Mouse (Mus musculus) embryonic facial prominence, embryonic 13.5 days (tissue): ENCODE results near the gene Kmt2a. TPM values are rescaled to one million over a fixed set of nuclear protein-coding genes. Genes with fewer than 3 reads are reported as not detected.
"Not testable (repeated sequence)": the region's sequence is repeated elsewhere in the genome, so short reads cannot be mapped to it uniquely, and the experiment has no call there.

Experiments
- ATAC-seq: fragments of 200-750 bp; cut with Nextera tagmentation; 2 replicates; pipeline ENCODE4 v1.8.0; 2017; ENCODE audit warnings: low read depth; ENCODE audit not compliant: insufficient number of reproducible peaks, insufficient read depth, low FRiP score, low TSS enrichment
- H3K27ac ChIP-seq: fragments of 300-500 bp; sonication (generic); 2 replicates; pipeline ENCODE4 v1.5.1; 2015; ENCODE audit warnings: moderate library complexity, mild to moderate bottlenecking, inconsistent platforms
- H3K27me3 ChIP-seq: fragments of 300-500 bp; sonication (generic); 2 replicates; pipeline ENCODE4 v1.6.1; 2015; ENCODE audit warnings: mild to moderate bottlenecking, inconsistent platforms
- H3K36me3 ChIP-seq: fragments of 300-500 bp; sonication (generic); 2 replicates; pipeline ENCODE4 v1.6.1; 2015; ENCODE audit warnings: mild to moderate bottlenecking, inconsistent platforms
- H3K4me1 ChIP-seq: fragments of 300-500 bp; sonication (generic); 2 replicates; pipeline ENCODE4 v1.6.1; 2015; ENCODE audit warnings: inconsistent platforms
- H3K4me2 ChIP-seq: fragments of 300-500 bp; sonication (generic); 2 replicates; pipeline ENCODE4 v1.6.1; 2015; ENCODE audit warnings: moderate library complexity, mild to moderate bottlenecking, inconsistent platforms
- H3K4me3 ChIP-seq: fragments of 300-500 bp; sonication (generic); 2 replicates; pipeline ENCODE4 v1.5.1; 2015; ENCODE audit warnings: mild to moderate bottlenecking, inconsistent platforms
- H3K9ac ChIP-seq: fragments of 300-500 bp; sonication (generic); 2 replicates; pipeline ENCODE4 v1.6.1; 2015; ENCODE audit warnings: mild to moderate bottlenecking, inconsistent platforms
- H3K9me3 ChIP-seq: fragments of 300-500 bp; sonication (generic); 2 replicates; pipeline ENCODE4 v1.6.1; 2016; ENCODE audit warnings: inconsistent platforms
- WGBS: fragments of 180-500 bp; shearing (Covaris S2); methylation state at CpG from one replicate; pipeline ENCODE4 v1.1.7; 2015; ENCODE audit warnings: mixed read lengths; 5-methylcytosine and 5-hydroxymethylcytosine counted together
- polyA plus RNA-seq: library from polyadenylated mRNA; unstranded; fragments of >200 nt; fragmentation: Nextera tagmentation; extraction: Ambion mirVana; gene quantifications from 2 replicates; pipeline ENCODE4 v1.2.1, GENCODE M21; 2015

Kmt2a gene
- polyA plus RNA-seq, 1 experiment from 2014 or later, result 22.8 TPM

DNA sequence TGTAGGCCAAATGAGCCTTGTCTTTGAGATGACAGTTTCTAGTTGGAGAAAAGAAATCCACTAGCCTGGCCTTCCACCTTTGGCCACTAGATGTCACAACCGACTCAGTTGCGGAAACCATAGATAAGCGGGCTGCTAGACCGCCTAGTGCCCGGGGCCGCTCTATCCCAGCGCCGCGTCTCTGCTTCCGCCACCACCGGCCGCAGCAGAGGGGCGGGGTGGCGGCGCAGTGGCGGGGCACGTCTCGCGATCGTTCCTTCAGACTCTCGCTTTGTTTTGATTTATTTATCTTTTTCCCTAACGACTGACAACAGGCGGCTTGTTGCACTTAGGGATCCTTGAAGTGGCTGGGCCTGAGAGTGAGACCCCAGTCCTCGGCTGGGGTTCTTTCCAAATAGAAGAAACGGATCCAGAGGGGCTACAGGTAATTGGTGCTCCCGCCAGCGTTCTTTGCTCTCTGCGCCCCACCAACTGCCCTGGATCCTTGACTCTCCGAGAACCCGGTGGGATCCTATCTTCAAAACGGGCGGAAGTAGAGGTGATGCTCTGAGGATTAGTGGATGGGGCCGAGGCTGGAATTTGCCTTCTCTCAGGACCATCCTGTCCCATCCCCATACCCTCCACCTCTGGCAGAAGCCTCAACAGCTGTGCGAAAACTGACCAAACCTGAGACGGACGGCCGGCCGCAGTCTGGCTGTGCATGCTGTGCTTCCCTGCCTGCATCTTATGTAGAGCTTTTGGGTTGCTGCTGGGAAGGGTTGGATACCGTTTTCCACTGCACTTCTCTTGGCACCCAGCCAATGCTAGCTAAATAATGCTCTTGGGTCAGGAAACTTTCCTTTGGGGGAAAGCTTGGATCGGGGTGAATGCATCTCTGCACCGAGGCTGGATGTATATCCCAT lies 108.1 kb downstream of the Kmt2a start:
- Histone ChIP-seq H3K36me3 (peaks cover 25% of the 10 kb centered on the region), H3K4me1 (peaks cover 6% of the 10 kb centered on the region; the same call in 1 of the 2 replicates), H3K27me3 (no peaks in the 10 kb centered on the region), H3K27ac (peak overlapping the region; percentile 91), H3K4me2 (peak overlapping the region; percentile 85), H3K9me3 (no peaks in the 10 kb centered on the region), H3K9ac (peak overlapping the region; percentile 93), H3K4me3 (peak overlapping the region; percentile 79)
- WGBS, result under 1% methylated on average over 41 of the region's 41 CpGs
- peak; percentile 97 for ATAC-seq

DNA sequence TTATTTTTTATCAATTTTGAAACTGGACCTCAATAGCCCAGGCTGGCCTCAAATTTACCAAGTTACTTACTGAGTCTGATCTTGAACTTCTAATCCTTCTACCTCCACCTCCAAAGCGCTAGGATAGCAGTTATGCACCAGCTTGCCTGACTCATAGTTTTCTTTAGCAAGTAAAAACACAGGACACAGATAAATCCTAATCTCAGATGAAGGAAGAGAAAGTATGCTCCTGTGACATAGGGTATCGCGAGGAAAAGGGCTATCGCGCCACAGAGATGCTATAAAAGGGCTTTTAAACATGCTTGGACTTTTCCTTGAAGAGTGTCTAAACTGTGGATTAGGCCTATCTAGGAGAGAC lies 108.7 kb downstream of the Kmt2a start:
- H3K4me3 ChIP-seq, result peak overlapping the region; percentile 79
- no peaks in the 10 kb centered on the region for H3K9me3 ChIP-seq
- 26% methylated on average over 5 of the region's 5 CpGs for WGBS
- H3K9ac ChIP-seq, result peak overlapping the region; percentile 93; the same call in 1 of the 2 replicates
- peaks cover 22% of the 10 kb centered on the region for H3K36me3 ChIP-seq
- H3K27ac ChIP-seq, result 0 out of 2 replicates have a peak overlapping the region, but pooled peaks have one; percentile 91
- peaks cover 6% of the 10 kb centered on the region; the same call in 1 of the 2 replicates for H3K4me1 ChIP-seq
- no peaks in the 10 kb centered on the region for H3K27me3 ChIP-seq
- ATAC-seq, result no peak
- peak overlapping the region; percentile 85; the same call in 1 of the 2 replicates for H3K4me2 ChIP-seq

- WGBS, result 90% methylated on average over 5 of the region's 5 CpGs
- no peak for ATAC-seq
Measured at GRCm38 (mm10) chr9:44771376-44771775, 109.7 kb downstream of the Kmt2a start.

GRCm38 (mm10) chr9:44768029-44768394 lies 113.1 kb downstream of the Kmt2a start:
- not testable (repeated sequence) for ATAC-seq, H3K27ac ChIP-seq, H3K27me3 ChIP-seq, H3K36me3 ChIP-seq, H3K9me3 ChIP-seq
- 44% methylated on average over 7 of the region's 9 CpGs for WGBS
- Histone ChIP-seq H3K4me3 (peak overlapping the region; percentile 98), H3K4me2 (peak overlapping the region; percentile 62), H3K4me1 (peaks cover 13% of the 10 kb centered on the region), H3K9ac (peak overlapping the region; percentile 99; the same call in 1 of the 2 replicates)

More at GRCm38 (mm10) chr9:44771376-44771775, 109.7 kb downstream of the Kmt2a start:
- no peaks in the 10 kb centered on the region for H3K9me3 ChIP-seq
- peaks cover 6% of the 10 kb centered on the region; the same call in 1 of the 2 replicates for H3K4me1 ChIP-seq
- no peak overlapping the region for H3K27ac ChIP-seq
- no peak overlapping the region for H3K4me3 ChIP-seq
- H3K36me3 ChIP-seq, result peaks cover 16% of the 10 kb centered on the region
- no peaks in the 10 kb centered on the region for H3K27me3 ChIP-seq
- H3K9ac ChIP-seq, result no peak overlapping the region
- H3K4me2 ChIP-seq, result no peak overlapping the region

DNA sequence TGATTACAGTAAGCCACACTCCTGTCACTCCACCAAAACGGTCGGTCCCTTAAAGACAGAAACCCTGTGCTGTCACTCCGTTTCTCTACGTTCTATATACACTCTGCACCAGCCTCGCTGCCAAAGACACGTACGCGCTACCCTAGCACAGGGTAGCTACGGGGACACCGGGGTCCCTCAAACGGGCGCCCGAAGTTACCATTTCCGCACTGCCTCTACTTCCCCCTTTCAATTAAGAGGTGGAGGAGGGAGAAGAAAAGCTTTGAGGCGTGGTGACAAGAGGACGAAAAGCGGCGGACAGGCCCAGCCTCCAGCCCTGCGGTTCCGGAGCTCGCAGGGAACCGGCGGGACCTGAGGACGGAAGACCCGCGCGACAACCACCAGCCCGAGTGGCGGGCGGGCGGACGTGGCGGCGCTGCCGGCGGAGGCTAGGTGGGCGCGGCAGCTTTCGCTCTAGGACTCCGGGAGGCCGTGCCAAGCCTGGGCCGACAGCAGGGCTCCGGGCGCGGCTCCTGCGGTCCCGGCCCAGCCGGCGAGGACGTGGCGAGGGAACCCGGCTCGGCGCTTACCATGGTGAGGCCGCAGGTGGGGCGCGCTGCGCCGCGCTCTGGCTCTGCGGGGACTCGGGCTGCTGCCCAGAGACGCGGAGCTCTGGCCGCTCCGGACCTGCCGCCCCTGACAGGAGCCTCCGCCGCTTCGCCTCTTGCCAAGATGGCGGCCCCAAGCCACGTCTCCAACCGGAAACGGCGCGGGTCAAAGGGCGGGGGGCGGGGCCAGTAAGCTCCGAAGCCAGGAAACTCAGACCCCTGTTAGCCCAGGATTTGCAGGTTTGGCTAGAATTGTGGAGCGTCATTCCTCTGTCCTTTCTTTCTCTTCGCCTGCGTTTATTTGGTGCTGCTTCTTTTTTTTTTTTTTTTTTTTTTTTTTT lies 113.7 kb downstream of the Kmt2a start, which contains the start of the genes Arcn1 and Ift46:
Arcn1 (minus strand) TSS at position 745 of the 928 bp plus-strand sequence.
Ift46 (plus strand) TSS at position 808 of the 928 bp plus-strand sequence.
- Histone ChIP-seq H3K9ac (peak within 1 kb of the TSS; percentile 99), H3K27me3 (no peaks in the 10 kb centered on the region), H3K4me2 (peak within 1 kb of the TSS; percentile 62), H3K36me3 (no peaks in the 10 kb centered on the region), H3K27ac (peak within 1 kb of the TSS; percentile 97), H3K4me1 (peaks cover 13% of the 10 kb centered on the region), H3K4me3 (peak within 1 kb of the TSS; percentile 98), H3K9me3 (no peaks in the 10 kb centered on the region)
- under 1% methylated on average over 68 of the region's 82 CpGs for WGBS
- peak; percentile 77 for ATAC-seq

DNA sequence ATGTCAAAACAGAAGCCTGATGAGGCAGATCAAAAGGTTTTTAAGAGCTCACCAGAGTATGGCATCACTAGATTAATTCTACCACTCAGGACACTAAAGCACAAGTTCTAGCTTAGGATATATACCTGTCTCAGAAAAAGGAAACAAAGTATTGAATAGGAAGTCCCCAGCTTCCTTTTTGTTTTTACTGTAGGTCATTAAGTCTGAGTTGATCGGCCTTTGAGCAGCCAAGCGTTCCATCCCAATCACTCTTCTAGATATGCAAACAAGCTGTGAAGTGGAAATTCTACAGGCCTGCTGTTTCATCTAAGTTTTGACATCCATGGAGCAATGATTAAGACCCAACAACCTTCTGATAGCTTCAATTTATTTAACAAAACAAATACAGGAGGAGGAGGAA lies 120.2 kb downstream of the Kmt2a start:
- Histone ChIP-seq H3K36me3 (peaks cover 39% of the 10 kb centered on the region), H3K9ac (no peak overlapping the region), H3K4me3 (no peak overlapping the region), H3K27ac (no peak overlapping the region), H3K4me1 (peaks cover 8% of the 10 kb centered on the region; the same call in 1 of the 2 replicates), H3K9me3 (no peaks in the 10 kb centered on the region), H3K27me3 (no peaks in the 10 kb centered on the region), H3K4me2 (no peak overlapping the region)
- 92% methylated on average over 2 of the region's 2 CpGs for WGBS
- ATAC-seq, result no peak

Other genes starting within 250 kb of the Kmt2a start
- gene Treh, start 208.1 kb downstream of the Kmt2a start, polyA plus RNA-seq, result 0.73 TPM in 1 of 2 replicates, not detected in the other
- 37.9 and 38.0 TPM in 2 replicates for gene Phldb1, start 146.1 kb downstream of the Kmt2a start, polyA plus RNA-seq
- 192 and 213 TPM in 2 replicates for gene Arcn1, start 113.5 kb downstream of the Kmt2a start, polyA plus RNA-seq
- gene Ift46, start 113.4 kb downstream of the Kmt2a start, polyA plus RNA-seq, result 137 and 149 TPM in 2 replicates
- gene Tmem25, start 82.0 kb downstream of the Kmt2a start, polyA plus RNA-seq, result 2.3 and 2.5 TPM in 2 replicates
- 2.2 TPM in 1 of 2 replicates, not detected in the other for gene Ttc36, start 78.2 kb downstream of the Kmt2a start, polyA plus RNA-seq
- gene Atp5l, start 39.4 kb upstream of the Kmt2a start, polyA plus RNA-seq, result 678 and 698 TPM in 2 replicates
- gene Ube4a, start 84.3 kb upstream of the Kmt2a start, polyA plus RNA-seq, result 26.4 and 30.0 TPM in 2 replicates
- gene Cd3g, start 99.1 kb upstream of the Kmt2a start, polyA plus RNA-seq, result 0.27 TPM in 1 of 2 replicates, not detected in the other
- not detected in 2 replicates for gene Cd3d, start 100.5 kb upstream of the Kmt2a start, polyA plus RNA-seq
- gene Cd3e, start 128.3 kb upstream of the Kmt2a start, polyA plus RNA-seq, result not detected in 2 replicates
- gene Mpzl2, start 158.5 kb upstream of the Kmt2a start, polyA plus RNA-seq, result 18.8 and 20.5 TPM in 2 replicates
- gene Mpzl3, start 173.9 kb upstream of the Kmt2a start, polyA plus RNA-seq, result 1.8 and 2.3 TPM in 2 replicates
- gene Jaml, start 197.9 kb upstream of the Kmt2a start, polyA plus RNA-seq, result not detected in 2 replicates
- gene Scn2b, start 236.5 kb upstream of the Kmt2a start, polyA plus RNA-seq, result 5.8 and 5.9 TPM in 2 replicates